Mouse (Mus musculus): Measurements from ENCODE around the gene Dtnb.

The Dtnb gene

DNA sequence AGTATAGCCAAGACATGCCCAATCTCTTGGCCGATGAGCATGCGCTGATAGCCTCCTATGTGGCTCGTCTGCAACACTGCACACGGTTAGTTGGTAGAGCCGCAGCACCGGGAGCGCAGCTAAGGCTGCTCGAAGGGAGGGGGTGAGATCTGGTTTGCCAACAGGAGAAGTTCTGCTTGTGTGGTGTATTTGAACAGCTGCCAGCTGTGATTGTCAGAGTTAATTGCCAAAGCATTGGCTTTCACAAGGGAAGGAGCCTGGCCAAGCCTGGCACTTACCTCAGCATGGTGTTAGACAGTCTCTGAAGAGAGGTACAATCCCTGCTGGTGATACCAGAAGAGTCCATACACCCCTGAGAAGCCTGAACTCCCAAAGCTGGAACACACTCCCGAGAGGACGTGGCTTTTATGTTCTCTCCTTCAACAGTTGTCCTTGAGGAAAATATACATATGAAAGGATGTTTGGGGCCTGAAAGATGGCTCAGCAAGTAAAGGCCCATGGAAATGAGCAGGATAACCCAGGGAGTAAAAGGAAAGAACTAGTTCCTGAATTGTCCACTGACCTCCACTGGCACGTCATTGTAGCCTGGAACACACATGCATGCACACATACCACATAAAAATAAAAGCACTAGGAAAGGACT is 160.6 kb downstream of the Dtnb start:
- no peak for DNase-seq (ENCODE audit: low read depth, low spot score)

DNA sequence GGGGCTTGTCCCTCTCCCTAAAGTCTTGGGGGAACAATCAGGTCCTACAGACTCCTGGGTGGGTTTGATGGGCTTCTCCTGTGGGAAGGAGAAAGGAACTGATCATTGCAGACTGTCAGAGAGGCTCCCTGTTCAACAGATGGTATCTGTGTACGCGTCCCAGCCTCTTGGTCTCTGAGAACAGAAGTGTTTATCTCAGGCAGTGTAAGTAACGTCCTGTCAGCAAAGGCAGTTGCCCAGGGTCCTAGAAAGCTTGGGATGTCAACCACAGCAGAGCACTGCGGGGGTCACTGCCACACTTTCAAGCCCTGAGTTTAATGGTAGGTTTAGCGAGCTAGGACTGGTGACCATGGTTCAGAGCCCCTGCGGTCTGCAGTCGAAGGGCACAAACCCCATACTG is 161.1 kb downstream of the Dtnb start:
- no peak for DNase-seq (ENCODE audit: low read depth, low spot score)

DNA sequence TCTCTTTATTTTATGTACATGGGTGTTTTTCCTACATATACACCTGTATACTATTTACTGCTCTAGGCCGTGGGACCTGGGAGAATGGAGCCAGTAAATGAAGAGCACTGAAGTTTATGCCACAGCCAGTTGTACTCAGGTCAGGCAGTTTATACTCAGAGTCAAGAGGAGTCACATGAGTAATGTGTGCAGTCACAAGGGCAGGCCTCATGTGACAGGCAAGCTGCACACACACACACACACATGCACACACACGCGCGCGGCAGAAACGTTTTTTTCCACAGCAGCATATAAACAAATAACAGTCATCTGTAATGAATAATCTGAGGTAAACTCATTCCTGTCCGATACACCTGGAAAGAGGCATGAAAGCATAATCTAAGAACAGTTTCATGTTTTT is 164.8 kb downstream of the Dtnb start:
- DNase-seq (ENCODE audit: low read depth, low spot score), result no peak

DNA sequence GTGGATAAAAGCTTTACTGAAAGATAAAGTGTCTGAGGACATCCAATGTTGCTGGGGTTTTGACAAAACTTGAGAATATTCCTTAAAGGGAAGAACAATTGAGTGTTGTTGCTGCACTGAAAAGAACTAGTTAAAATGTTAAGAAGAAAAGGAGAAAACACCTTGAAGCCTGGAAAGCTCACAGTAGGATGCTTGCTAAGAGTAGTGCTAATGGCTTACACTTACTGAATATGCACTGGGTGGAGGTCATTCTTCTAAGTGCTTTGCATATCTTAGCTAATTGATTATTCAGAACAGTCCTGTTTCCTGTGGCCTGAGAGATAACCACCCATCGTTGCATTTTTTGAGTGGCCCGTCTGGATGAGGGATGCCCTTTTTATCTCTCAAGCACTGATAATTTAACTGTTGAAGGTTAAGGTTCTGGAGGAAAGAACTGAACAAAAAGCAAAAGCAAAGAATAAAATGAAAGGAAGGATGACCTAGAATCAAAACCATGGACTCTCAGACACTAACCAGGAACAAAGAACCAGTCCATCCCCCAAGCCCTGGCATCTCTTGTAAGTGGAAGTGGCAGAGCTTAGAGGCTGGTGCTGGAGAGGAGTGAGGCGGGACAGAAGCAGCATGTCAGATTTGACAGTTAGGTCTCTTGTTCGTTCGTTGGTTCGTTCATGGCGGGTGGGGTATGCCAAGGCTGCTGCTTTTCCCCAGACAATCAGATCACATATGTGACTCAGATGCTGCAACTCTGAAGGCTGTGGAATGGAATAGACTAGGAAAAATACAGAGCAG is 166.8 kb downstream of the Dtnb start:
- DNase-seq (ENCODE audit: low read depth, low spot score), result no peak

DNA sequence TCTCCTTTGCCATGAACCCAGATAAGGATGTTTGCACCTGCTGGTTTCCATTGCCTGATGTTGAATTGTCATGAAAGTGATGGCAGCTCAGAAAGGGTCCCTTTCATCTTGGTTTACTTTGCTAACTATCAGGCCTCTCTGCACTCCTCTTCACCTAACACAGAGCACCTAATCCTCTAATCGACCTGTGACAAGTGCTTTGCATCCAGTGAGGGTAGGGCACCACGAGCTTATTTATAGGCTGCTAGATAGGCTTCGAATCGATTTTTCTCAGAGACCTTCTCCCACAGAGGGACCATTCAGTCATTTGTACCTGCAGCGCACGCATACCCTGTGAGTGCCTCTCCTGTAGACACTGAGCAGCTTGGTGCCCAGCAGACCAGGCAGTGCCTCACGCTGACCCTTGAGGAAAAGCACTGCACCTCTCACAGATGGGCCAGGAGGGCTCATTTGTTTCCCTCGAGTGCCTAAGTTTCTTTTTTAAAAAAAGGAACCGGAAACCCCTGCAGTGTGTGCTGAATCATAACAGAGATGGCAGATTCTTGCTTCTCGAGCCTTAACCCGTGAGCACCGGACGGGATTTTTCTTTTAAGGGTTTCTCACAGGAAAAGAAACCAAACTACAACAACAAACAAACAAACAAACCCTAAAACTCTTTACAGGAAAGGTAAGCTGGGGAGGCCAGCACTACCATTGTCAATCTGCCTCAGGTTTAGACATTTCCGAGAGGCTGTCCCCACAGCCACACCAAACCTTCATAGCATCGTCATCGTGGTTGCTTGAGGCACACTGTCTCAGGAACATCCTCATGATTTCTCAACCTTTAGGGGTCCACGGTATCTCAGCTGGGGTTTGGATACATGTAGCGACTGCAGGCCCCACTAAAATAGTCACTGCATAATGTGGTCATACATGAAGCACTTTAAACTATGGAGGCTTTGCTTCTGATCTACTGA is 167.8 kb downstream of the Dtnb start:
- DNase-seq (ENCODE audit: low read depth, low spot score), result no peak

DNA sequence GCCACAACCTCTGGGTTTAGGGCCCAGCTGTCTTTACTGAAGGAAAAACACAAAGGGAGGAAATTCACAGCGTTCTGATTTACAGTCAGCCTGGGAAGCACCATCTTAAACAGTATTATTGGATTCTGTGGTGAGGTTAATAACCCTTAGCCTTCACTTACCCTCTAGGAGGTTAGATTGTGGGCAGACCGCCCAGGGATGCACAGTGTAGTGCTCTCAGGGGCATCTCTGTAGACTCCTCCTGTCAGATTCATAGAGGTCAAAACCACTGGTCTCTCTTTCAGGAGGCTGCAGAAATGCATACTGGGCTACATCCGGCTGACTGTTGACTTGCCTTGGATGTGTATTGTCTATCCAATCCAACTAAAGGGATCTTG is 168.5 kb downstream of the Dtnb start:
- no peak for DNase-seq (ENCODE audit: low read depth, low spot score)

DNA sequence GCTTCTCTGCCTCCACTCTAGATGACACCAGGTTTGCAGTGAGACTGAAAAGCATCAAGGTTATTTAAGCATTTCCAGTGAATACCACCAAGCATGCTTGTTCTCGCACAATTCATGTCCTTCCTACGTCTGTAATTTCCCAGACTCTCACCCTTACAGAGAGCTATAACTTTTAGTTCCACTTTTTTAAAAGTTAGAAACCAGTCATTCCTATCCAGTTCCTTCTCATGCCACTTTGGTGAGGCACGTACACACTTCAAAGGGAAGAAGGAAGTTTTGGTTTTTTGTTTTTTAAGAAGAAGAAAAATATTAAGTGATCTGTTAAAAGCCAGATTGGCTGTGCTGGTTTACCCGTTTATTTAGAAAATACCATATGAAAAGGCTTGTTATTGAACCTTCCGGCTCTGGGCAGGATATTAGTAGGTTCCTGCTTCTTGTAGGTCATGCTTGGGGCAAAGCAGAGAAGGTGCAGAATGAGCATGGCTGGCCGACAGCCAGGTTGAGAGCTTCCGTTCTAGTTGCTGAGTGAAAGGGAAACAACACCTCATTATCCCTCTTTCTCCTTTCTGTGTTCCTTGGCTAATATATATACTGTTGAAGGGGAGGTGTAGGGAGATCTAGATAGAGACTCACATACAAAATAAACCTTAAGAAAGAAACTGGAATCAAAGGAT is 173.4 kb downstream of the Dtnb start:
- no peak for DNase-seq (ENCODE audit: low read depth, low spot score)

DNA sequence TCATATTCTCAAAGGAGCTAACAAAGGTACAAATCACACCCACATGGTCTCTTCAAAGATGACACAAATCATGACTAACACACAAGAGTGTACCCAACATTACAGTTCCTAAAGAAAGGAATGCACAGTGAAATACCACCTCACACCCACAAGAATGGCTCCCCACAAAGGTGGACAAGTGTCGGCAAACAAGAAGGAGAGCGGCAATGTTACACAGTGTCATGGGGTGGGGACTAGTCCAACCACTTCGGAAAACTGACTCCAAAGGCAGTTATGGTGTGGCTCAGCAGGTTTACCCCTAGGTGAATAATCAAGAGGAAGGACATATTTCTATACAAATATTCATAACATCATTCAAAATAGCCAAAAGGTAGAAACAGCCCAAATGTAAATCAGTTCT is 174.2 kb downstream of the Dtnb start:
- DNase-seq (ENCODE audit: low read depth, low spot score), result no peak

DNA sequence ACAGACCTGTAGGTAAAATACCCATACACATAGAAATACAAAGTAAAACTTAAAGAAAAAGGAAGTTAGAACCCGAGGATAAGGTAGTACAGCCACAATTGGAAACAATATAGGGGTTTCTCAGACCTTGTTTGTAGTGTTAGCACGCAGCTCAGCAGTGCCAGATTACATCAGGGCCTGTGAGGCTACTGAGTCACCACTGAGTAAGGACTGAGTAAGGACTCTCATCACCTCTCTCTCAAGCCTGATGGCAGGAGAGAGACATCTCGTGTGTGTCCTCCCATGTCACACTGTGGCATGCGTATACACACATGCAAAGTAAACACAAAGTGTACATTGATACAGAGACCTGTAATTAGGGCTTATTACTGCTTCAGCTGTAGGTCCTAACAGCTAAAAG is 175.4 kb downstream of the Dtnb start:
- no peak for DNase-seq (ENCODE audit: low read depth, low spot score)

DNA sequence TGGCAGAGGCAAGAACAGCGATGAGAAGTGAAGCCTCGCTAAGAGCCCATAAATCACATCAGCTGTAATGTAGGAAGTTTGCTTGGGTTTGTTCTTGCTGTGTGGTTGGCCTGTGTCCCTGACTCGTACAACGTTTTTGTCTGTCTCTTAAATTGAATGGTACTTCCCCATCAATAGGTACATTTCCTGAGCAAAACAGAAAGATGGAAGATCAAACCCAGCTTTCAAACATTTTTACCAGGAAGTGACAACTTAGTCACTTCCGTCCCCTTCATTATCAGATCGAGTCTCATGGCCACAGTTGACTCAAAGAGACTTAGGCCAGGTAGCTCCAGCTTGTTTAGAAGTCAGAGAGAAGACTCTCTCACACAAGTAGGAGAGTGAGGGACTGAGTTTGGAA is 183.3 kb downstream of the Dtnb start:
- DNase-seq (ENCODE audit: low read depth, low spot score), result no peak

DNA sequence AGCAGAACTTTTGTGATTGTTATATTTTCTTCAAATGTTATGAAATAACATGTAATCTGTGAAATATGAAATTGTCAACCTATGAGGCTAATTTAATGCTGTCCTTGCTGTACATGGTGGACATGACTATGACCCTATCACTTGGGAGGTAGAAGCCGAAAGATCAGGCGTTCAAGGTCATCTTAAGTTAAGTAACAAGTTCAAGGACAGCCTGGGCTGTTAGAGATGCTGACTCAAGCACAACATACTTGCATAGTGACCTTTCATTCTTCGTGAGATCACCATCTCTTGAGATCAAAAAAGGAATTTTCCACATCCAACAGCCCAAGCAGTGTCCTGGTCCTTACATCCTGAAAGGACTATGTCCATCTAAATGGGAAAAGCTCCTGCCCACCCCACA is 184.0 kb downstream of the Dtnb start:
- no peak for DNase-seq (ENCODE audit: low read depth, low spot score)

DNA sequence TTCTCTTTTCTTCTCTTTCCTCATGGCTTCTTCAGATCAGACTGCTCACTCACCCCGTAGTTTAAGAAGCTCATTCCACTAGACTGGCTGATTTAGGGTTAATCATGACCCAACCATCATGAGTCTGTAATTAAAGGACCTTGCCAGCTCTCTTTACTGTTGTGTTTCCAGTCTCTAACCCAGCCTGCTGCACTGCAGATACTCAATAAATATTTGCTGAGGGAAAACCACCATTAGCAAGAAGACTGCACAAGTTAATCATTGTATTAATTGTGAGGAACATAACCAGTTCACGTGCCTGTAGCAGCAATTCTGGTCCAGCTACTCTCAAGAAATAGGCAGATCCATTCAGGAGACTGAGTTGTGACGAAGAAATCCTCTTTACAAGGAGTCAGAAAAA is 185.9 kb downstream of the Dtnb start:
- no peak for DNase-seq (ENCODE audit: low read depth, low spot score)

DNA sequence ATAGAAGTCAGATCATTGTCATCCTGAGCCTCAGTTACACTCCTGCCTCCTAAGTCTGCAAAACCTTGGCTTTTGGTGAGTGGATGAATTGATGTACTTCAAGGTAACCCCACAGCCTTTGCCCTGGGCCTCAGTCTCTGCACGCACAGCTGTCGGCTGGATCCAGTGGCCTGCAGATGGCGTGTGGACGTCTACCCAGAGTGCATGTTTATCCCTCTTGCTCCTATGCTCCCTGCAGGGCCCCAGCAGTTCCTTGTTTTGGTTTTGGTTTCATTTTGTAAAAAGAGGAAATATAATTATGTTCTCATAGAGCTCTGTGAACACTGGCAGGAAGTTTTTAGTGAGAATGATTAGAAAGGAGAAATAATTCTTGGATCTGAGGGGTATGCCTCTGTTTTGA is 187.2 kb downstream of the Dtnb start:
- peak; percentile 51 for DNase-seq (ENCODE audit: low read depth, low spot score)

DNA sequence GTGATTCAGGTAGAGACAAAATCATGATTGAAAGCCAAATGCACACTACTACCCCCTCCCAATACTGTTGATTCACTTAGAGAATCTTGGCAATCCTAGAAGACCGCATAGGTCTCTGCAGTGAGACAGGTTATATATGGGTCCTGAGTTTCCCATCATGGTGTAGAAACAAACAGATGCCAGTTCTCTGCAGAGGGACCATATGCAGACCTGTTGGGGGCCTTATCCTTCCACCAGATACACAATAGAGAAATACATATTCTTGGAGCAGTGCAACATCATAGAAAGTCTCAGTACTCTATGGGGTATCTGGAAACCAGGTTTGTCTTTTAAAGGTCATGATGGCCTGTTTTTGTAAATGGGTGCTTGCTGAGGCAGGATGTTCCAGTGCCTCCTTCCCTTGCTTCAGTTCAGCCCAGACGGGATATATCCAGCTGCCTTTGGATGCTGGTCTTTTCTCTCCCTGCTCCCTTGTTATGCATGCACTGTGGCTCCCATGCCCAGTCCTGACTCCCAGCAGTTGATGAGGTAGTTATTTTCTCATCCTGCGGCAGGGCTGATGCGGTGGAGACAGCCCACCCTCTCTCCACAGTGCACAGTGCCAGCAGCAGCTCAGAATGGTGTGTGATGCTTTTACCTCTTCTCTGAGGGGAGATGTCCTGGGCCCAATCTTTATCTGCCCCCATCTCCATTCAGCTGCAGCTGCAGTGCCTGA is 188.9 kb downstream of the Dtnb start:
- DNase-seq (ENCODE audit: low read depth, low spot score), result no peak

DNA sequence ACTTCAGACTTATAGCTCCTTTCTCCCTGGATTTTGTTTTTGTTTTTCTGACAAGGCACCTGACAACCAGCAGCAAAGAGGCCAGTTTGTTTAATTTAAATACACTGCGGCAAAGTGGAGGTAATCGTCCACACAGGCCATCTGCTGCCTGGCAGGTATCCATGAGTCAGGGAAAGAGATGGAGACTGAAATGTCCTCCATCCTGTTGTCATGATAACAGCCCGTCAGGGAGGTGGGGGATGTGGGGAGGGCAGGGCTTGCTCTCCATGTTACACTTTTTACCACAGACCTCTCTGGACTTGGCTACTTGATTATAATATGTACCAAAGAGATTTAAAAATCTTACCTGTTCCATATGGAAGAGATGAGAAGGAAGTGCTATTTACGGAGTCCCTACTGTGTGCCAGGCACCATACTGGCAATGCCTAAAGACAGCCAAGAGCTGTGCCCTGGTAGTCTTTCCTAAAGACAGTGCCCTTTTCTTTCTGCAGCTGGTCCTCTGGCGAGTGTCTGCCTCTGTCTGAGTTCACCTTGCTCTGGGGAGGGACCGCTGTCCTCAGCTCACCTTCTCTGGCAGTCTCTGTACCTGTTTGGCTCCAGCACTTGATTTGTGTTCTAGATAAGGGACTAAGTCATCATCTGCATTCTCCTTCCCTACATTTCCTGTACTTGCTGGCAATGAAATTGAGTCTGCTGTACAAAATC is 189.6 kb downstream of the Dtnb start:
- no peak for DNase-seq (ENCODE audit: low read depth, low spot score)

DNA sequence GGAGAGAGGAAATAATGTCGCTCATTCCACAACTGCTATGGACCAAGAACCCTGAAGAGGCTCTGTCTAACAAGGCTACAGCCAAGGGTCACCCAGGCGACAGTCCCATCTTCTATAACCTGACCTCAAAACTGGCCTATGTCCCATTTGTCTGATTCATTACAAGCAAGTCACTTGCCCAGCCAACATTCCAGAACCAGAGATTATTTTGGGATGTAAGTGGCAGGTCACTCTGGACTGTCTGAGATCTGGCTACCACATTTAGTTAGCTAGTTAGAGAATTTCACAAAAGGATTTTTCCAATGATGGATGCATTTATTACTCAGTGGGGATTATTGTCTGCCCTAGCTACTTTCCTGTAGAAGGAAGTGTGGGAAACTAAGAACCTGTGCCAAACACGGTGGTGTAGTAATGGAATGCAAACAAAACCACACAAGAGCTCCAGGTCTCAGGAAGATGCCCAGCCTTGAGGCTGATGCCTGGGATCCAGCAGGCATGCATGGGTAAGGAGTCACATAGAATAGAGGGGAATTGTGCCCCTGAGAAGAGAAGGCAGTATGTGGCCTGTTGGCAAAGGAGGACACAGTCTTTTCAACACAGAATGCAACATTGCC is 192.1 kb downstream of the Dtnb start:
- DNase-seq (ENCODE audit: low read depth, low spot score), result peak; percentile 80

DNA sequence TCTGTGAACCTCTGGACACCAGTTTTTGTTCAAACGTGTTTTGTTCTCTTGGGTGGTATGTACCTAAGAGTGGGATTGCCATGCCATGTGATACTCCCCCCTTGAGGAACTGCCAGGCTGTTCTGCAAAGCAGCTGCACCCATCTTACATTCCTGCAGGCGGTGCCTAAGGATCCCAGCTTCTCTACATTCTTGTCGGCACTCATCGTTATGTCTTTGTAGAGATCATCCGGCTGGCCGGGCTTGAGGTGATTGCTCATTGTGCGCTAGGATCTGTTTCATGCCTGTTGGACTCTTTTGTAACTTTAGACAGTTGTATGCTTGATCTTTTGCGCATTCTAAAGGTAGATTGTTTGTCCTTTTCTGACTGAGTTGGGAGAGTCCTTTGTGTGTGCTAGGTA is 195.2 kb downstream of the Dtnb start:
- DNase-seq (ENCODE audit: low read depth, low spot score), result no peak

DNA sequence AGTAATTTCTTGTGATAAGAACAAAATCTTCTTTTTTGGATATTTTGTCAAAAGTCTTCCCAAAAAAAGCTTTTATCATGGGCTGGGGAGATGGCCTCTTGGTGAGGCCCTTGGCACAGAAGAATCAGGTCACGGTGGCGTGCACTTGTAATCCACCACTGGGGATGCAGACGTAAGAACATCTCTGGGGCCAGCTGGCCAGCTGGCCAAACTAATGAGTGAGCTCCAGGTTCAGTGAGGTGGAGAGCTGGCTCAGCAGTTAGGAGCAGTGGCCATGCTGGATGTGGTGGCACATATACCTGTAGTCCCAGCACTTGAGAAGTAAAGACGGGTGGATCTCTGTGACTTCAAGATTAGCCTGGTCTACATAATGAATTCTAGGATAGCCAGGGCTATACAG is 196.2 kb downstream of the Dtnb start:
- peak; percentile 62 for DNase-seq (ENCODE audit: low read depth, low spot score)

DNA sequence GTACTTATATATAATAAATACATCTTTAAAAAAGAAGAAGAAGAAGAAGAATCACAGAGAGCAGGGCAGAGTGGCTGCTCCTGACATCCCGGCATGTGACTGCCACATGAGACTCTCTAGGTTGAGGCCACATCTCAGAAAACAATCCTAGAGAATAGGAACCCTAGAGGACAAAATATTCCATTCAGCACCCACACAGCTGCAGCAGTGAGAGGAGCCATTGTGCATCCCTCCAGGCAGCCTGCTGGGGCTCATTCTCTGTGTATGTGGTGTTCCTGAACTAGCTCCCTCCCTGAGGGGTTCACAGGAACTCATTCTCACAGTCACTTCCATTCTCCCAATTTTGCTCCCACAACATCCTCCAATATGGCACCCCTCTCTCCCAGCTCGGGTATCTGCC is 198.4 kb downstream of the Dtnb start:
- no peak for DNase-seq (ENCODE audit: low read depth, low spot score)

DNA sequence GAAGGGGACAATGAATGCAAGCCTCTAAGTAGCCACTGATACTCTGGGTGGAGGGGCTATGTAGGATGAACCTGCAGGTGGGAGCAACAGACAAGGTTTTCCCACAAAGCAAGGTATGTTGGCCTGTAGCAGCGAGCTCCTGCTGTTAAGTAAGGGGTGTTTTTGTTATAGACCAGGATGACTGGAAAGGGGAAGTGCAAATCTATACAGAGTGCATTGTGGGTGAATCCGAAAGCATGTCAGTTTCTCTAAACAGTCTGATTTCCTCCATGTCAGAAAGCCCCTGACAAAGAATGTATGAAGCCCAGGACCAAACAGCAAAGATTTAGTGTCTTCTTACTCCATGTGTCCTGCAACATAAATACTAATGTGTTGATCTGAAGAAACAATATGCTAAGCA is 198.9 kb downstream of the Dtnb start:
- no peak for DNase-seq (ENCODE audit: low read depth, low spot score)
